Mouse (Mus musculus): ENCODE measurements around the gene Papss2.
"Not testable (repeated sequence)": the region's sequence is repeated elsewhere in the genome, so short reads cannot be mapped to it uniquely, and the experiment has no call there.

The Papss2 gene

DNA sequence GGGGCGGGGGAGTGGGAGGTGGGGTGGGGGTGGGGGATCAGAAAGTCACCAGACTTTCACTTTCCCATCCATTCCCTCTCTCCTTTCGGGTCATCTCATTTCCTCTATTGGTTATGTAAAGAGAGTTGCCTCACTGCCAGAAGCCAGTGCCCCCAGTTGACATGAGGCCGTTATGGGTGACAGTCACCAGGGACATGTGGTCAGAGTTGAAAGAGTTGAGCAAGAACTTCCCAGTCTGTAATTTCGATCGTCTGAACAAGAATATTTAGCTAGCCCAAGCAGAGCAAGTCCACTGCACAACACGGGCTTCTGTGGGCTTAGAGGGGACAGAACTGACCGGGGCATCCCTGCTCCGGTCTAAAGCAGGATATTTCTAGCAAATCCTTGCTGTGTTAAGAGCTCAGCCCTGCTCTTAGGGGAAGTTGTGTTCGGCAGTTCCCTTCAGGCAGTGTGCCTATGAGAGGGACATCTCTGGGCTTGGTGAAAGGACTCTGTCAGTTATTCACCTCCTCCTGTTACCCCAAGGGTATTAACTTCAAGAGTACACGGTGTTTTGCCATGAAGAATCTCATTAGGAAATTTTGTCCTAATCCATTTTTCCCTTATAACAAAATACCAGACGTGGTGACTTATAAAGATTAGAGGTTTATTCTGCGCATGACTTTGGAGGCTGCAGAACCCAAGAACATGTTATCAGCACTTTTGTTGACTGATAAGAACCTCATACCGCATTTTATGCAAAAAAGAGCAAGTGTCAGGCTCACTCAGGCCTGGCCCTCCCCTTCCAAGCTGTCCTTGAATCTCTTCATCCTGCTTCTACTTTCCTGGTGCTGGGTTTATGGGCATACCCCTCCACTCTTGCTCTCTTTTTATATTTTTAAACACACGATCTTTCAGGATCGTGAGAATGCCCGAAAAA lies 42.0 kb downstream of the Papss2 start:
- DNase-seq (ENCODE audit: low read depth in 1 of 2, low spot score in 2 of 2), result peak; percentile 54 to 62

- no peak for DNase-seq (ENCODE audit: low read depth in 1 of 2, low spot score in 2 of 2)
Observed at GRCm38 (mm10) chr19:32638276-32638903, 42.8 kb downstream of the Papss2 start.

DNA sequence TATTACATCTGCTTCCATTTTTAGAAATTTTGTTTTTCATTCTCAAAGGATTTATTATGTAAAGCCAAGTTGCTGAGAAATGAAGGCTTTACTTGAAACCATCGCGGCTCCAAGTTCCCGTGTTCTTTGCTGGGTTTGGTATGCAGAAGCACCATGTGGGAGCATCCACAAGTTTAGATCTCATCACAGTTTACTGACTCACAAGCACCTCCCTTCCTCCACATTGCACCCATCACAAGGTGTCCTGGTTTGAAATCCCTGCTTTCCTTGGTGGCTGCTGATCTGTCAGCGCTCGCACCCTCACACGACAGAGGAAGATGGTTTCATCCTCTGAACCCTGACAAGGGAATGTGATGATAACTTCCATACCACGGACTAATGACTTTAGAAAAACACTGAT lies 45.9 kb downstream of the Papss2 start:
- DNase-seq (ENCODE audit: low read depth in 1 of 2, low spot score in 2 of 2), result no peak

- no peak for DNase-seq (ENCODE audit: low read depth in 1 of 2, low spot score in 2 of 2)
Observed at GRCm38 (mm10) chr19:32641995-32642394, 46.4 kb downstream of the Papss2 start.

DNA sequence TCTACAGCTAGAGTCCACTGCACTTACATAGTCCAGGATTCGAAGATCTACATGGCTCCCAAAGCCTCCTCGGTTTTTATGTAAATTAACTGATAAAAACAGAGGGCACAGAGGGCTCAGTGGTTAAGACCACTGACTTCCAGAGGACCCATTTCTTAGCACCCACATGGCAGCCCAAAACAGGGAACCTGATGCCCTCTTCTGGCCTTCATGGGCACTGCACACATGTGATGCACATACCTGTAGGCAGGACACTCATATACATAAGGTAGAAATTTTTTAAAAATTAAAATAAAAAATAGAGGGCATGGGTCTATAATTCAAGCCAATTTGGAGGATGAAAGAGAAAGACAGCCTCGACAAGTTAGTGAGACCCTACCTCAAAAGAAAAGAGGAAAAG lies 48.1 kb downstream of the Papss2 start:
- DNase-seq (ENCODE audit: low read depth in 1 of 2, low spot score in 2 of 2), result no peak

DNA sequence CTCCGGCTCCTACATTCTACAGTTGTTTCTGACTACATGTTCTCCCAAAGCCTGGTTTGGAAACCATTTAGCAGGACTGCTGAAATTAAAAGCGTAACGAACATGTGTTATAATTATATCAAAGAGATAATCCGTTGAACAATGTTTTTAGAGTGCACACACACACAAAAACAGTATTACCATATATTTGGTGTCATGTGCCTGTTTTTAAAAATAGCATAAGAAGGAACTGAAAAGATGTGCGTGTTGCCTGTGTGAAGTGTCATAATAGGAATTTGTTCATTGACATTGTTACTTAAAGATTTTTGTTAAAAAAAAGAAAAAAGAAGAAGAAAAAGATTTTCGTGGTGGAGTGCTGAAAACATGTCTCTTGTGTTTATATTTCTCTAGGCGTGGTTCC lies 50.3 kb downstream of the Papss2 start:
- no peak for DNase-seq (ENCODE audit: low read depth in 1 of 2, low spot score in 2 of 2)

DNA sequence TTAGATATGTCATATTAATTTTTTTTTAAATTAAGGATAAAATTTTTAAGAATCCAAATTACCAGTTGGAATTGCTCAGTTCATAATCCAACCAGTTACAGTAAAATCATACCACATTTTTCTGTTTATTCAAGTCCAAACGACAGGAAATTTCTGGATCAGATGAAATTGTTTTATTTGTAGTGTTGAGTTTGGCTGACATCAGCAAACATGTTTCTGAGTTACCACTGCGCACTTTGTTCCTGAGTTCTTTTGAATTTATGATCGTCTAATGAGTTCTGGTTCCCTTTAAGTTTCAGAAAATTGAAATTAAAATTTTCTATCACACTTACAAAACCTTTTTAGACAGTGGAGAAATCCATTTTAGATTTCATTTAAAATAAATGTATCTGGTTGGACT lies 50.8 kb downstream of the Papss2 start:
- no peak for DNase-seq (ENCODE audit: low read depth in 1 of 2, low spot score in 2 of 2)

DNA sequence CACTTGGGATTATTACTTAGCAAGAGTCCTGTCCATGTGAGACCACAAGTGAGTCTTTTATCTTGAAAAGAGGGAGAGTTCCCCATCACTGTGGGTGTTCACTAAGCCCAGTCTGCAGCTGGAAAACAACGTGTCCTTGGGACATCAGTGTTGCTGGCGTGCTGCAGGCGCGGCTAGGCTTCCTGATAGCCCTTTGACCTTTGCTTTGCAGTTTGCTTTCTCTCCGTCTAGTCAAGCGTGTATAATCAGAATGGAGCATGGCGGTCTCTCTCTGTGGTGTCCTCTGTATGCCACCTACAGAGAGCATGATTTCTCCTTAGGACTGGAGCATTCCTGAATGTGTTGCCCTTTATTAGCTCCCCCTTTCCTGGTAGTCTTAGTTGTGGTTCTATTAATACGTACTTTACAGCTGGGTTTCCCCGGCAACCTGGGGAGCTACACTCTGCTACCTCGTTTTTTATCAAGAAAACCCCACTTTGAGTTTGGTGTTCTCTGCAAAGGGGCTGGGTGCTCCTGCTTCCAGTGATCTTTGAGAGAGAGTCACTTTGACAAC lies 52.5 kb downstream of the Papss2 start:
- no peak for DNase-seq (ENCODE audit: low read depth in 1 of 2, low spot score in 2 of 2)

DNA sequence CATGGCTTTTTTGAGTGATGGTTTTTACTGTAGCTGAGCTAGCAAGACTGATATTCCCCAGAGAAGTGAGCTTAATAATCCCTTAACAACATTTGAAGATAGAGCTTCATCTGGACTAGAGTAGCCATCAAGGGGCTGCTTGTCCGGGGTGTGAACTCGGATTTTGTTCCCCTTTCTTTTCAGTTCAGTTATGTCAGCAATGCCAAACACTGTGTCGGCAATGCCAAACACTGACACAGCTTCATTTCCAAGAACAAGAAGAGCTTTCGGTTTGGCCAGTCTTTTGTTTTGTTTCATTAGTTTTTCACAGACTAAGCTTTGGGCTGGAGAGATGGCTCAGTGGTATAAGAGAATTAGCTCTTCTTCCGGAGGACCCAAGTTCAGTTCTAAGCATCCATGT lies 55.5 kb downstream of the Papss2 start:
- DNase-seq (ENCODE audit: low read depth in 1 of 2, low spot score in 2 of 2), result no peak

GRCm38 (mm10) chr19:32653122-32653521 lies 57.5 kb downstream of the Papss2 start:
- no peak for DNase-seq (ENCODE audit: low read depth in 1 of 2, low spot score in 2 of 2)

- DNase-seq (ENCODE audit: low read depth in 1 of 2, low spot score in 2 of 2), result no peak
Observed at GRCm38 (mm10) chr19:32653630-32654362, 58.2 kb downstream of the Papss2 start.

- no peak for DNase-seq (ENCODE audit: low read depth in 1 of 2, low spot score in 2 of 2)
Observed at GRCm38 (mm10) chr19:32659346-32659745, 63.8 kb downstream of the Papss2 start.

DNA sequence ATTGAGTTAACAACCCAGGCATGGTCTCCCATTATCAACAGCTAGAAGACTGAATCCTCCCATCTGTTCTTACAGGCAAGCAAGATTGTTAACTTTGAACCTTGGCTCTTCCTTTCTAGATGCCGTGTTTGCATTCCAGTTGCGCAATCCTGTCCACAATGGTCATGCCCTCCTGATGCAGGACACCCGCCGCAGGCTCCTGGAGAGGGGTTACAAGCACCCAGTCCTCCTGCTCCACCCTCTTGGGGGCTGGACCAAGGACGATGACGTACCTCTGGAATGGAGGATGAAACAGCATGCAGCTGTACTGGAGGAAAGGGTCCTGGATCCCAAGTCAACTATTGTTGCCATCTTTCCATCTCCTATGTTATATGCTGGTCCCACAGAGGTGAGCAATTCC lies 67.3 kb downstream of the Papss2 start:
- DNase-seq (ENCODE audit: low read depth in 1 of 2, low spot score in 2 of 2), result no peak

- DNase-seq (ENCODE audit: low read depth in 1 of 2, low spot score in 2 of 2), result no peak
Observed at GRCm38 (mm10) chr19:32665243-32665642, 69.7 kb downstream of the Papss2 start.

DNA sequence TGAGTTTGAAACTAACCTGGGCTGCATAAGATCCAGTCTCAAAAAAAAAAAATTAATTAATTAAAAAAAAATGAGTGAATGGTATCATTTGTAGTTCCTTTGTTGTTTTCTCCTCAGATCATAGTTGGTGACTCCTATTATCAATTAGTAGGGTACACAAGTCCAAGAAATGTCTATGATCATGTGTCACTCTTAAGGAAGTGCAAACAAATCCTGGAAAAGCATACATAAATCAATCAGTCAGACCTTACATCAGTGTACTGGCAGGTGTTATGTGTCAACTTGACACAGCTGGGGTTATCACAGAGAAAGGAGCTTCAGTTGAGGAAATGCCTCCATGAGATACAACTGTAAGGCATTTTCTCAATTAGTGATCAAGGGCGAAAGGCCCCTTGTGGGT lies 72.2 kb downstream of the Papss2 start:
- DNase-seq (ENCODE audit: low read depth in 1 of 2, low spot score in 2 of 2), result not testable (repeated sequence)

DNA sequence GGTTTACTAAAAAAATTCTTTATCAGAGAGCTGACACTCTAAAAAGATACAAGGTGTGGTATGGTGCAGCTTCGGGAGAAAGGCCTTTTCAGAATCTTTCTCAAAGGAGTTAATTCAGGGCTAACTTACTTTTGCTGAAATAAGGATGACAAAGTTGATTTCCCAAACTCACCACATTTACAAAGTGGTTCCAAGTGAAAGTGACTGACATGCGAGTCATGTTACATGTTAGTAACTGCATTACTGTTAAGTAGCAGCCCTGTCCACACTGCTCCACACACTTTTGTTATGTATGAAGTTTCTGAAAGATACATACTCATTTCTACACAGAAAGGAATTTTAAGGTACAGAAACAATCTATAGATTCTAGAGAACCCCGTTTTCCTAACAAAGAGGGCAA lies 80.2 kb downstream of the Papss2 start:
- no peak for DNase-seq (ENCODE audit: low read depth in 1 of 2, low spot score in 2 of 2)

GRCm38 (mm10) chr19:32680894-32681293 lies 85.3 kb downstream of the Papss2 start:
- DNase-seq (ENCODE audit: low read depth in 1 of 2, low spot score in 2 of 2), result no peak

- no peak for DNase-seq (ENCODE audit: low read depth in 1 of 2, low spot score in 2 of 2)
Observed at GRCm38 (mm10) chr19:32683081-32683480, 87.5 kb downstream of the Papss2 start.

DNA sequence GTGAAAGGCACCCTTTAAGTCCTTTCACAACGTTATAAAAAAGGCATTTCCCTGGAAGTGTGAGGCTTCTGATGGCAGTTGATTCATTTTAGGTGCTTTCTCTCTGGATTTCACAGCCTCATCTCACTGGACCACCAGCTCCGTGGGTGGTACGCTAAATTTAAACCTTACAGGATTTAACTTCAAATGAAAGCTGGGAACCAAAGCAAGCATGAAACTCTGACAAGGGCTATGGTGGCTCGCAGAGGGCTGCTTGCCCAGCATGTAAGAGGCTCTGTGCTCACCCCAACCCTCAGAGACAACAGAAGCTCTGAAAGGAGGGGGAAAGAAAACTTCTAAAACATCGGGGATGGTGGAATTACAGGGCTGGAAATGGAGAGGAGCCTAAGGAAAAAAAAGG lies 92.1 kb downstream of the Papss2 start:
- DNase-seq (ENCODE audit: low read depth in 1 of 2, low spot score in 2 of 2), result no peak

DNA sequence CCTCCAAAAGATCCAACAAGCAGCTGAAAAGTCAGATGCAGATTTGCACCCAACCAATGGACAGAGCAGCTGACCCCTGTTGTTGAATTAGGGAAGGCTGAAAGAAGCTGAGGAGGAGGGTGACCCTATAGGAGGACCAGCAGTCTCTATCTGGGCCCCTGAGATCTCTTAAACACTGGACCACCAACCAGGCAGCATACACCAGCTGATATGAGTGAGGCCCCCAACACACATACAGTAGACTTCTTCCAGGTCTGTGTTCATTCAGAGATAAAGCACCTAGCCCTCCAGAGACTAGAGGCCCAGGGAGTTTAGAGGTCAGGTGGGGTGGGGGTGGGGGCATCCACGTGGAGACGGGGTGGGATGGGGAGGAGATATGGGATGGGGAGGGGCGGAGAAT lies 92.6 kb downstream of the Papss2 start:
- not testable (repeated sequence) for DNase-seq (ENCODE audit: low read depth in 1 of 2, low spot score in 2 of 2)

DNA sequence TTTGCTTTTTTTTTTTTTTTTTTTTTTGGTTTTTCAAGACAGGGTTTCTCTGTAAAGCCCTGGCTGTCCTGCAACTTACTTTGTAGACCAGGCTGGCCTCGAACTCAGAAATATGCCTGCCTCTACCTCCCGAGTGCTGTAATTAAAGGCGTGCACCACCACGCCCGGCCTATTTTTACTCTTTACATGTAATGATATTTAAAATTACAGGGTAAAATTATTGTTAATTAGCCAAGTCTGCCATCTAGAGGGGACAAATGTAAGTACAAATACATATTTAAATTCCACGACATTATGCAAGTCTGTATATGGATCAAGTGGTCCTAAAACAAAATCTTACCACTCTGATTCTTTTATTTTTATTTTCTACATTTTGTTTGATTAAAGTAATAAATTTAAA lies 94.1 kb downstream of the Papss2 start:
- DNase-seq (ENCODE audit: low read depth in 1 of 2, low spot score in 2 of 2), result no peak

- no peak for DNase-seq (ENCODE audit: low read depth in 1 of 2, low spot score in 2 of 2)
Observed at GRCm38 (mm10) chr19:32696674-32697073, 101.1 kb downstream of the Papss2 start.

Measured in monocyte, adult 2 months (primary cell).